Comparison of ENCODE assay signal across 8 mouse cellular contexts in genomic region chr7:46962806-46963618, GRCm38 (mm10). TPM values are rescaled to one million over a fixed set of nuclear protein-coding genes. Genes with fewer than 3 reads are reported as not detected.
DNase-seq lines count a peak whose midpoint lies in the region; ATAC-seq lines count a peak whose summit lies in the region.

No protein-coding gene starts in this region.

- no peaks in the 10 kb centered on the region for H3K9me3 ChIP-seq in hindbrain, embryonic 16.5 days (ENCODE audit: control insufficient read depth, low read length)

- H3K4me1 ChIP-seq in hindbrain, embryonic 16.5 days (ENCODE audit: control insufficient read depth, insufficient read depth, low read depth, low read length) = peaks cover 7% of the 10 kb centered on the region

- H3K27ac ChIP-seq in hindbrain, embryonic 16.5 days (ENCODE audit: low read depth, low read length) = 0 out of 2 replicates have a peak overlapping the region, but pooled peaks have one; percentile 55

- H3K4me2 ChIP-seq in hindbrain, embryonic 16.5 days (ENCODE audit: low read length) = peak overlapping the region; percentile 26; the same call in 1 of the 2 replicates

- peak; percentile 60 to 74 for DNase-seq in cerebellum, postnatal 36 days
- peak; percentile 76 for DNase-seq in gastrocnemius, adult 18-20 months (ENCODE audit: low spot score)
- peak; percentile 50 to 65 for DNase-seq in layer of hippocampus, postnatal 36 days
- peak; percentile 77 for DNase-seq in lung, postnatal 25 days (ENCODE audit: low spot score)
- DNase-seq in retina, postnatal 7 days (ENCODE audit: low read depth, low spot score) = peak; percentile 73
- peak; percentile 49 for DNase-seq in urinary bladder, postnatal 25 days (ENCODE audit: low spot score)

- H3K36me3 ChIP-seq in hindbrain, embryonic 16.5 days (ENCODE audit: control insufficient read depth, insufficient read depth, low read length) = no peaks in the 10 kb centered on the region

- no peak overlapping the region for H3K9ac ChIP-seq in hindbrain, embryonic 16.5 days (ENCODE audit: low read depth, low read length)

- H3K27me3 ChIP-seq in hindbrain, embryonic 16.5 days (replicated peaks; ENCODE audit: control insufficient read depth, insufficient read depth, low read length) = no peaks in the 10 kb centered on the region

- peak; percentile 75 for ATAC-seq in activated CD4-positive, CD25-positive, alpha-beta regulatory T cell, adult 4 months
- peak; percentile 66 for ATAC-seq in hindbrain, embryonic 16.5 days

- H3K4me3 ChIP-seq in hindbrain, embryonic 16.5 days (ENCODE audit: low read length) = no peak overlapping the region

- 1% methylated on average over 9 of the region's 9 CpGs for WGBS in hindbrain, embryonic 16.5 days

RNA-seq across cellular contexts. Expression of gene Uevld, which starts 4.7 kb away (rescaled TPM):
- 1 to 10 TPM; 6.4 to 8.0 TPM for polyA plus RNA-seq in activated CD4-positive, CD25-positive, alpha-beta regulatory T cell, adult 4 months (2017; shearing (Covaris generic))
- 10 to 100 TPM; 10.5 to 11.5 TPM for total RNA-seq in gastrocnemius, adult 18-20 months (2021)
- polyA plus RNA-seq in hindbrain, embryonic 16.5 days (2015; fragmentation: Nextera tagmentation; extraction: Ambion mirVana) = 4.7 and 5.0 TPM in 2 replicates
- total RNA-seq in layer of hippocampus, postnatal 36 days (2021) = 10 to 100 TPM; 15.5 to 18.3 TPM

RNA-seq across cellular contexts. Expression of gene Gm9999, which starts 20.4 kb away (rescaled TPM):
- not detected for polyA plus RNA-seq in activated CD4-positive, CD25-positive, alpha-beta regulatory T cell, adult 4 months (2017; shearing (Covaris generic))
- not detected for total RNA-seq in gastrocnemius, adult 18-20 months (2021)
- polyA plus RNA-seq in hindbrain, embryonic 16.5 days (2015; fragmentation: Nextera tagmentation; extraction: Ambion mirVana) = not detected in 2 replicates
- total RNA-seq in layer of hippocampus, postnatal 36 days (2021) = not detected

RNA-seq across cellular contexts. Expression of gene Tsg101, which starts 43.2 kb away (rescaled TPM):
- polyA plus RNA-seq in activated CD4-positive, CD25-positive, alpha-beta regulatory T cell, adult 4 months (2017; shearing (Covaris generic)) = 100 to 1,000 TPM in 1 of 2 experiments, 10 to 100 TPM in 1; 85.8 to 103 TPM
- total RNA-seq in gastrocnemius, adult 18-20 months (2021) = 10 to 100 TPM; 54.4 to 59.1 TPM
- polyA plus RNA-seq in hindbrain, embryonic 16.5 days (2015; fragmentation: Nextera tagmentation; extraction: Ambion mirVana) = 311 and 323 TPM in 2 replicates
- 10 to 100 TPM; 73.0 to 80.2 TPM for total RNA-seq in layer of hippocampus, postnatal 36 days (2021)

RNA-seq across cellular contexts. Expression of gene Spty2d1, which starts 45.2 kb away (rescaled TPM):
- polyA plus RNA-seq in activated CD4-positive, CD25-positive, alpha-beta regulatory T cell, adult 4 months (2017; shearing (Covaris generic)) = 10 to 100 TPM; 23.5 to 32.3 TPM
- total RNA-seq in gastrocnemius, adult 18-20 months (2021) = 1 to 10 TPM; 4.5 to 4.7 TPM
- 7.4 and 8.0 TPM in 2 replicates for polyA plus RNA-seq in hindbrain, embryonic 16.5 days (2015; fragmentation: Nextera tagmentation; extraction: Ambion mirVana)
- 10 to 100 TPM; 16.3 to 16.5 TPM for total RNA-seq in layer of hippocampus, postnatal 36 days (2021)
